Mouse (Mus musculus): Measurements from ENCODE around the gene Enpp6. TPM values are rescaled to one million over a fixed set of nuclear protein-coding genes. Genes with fewer than 3 reads are reported as not detected.
"Not testable (repeated sequence)": the region's sequence is repeated elsewhere in the genome, so short reads cannot be mapped to it uniquely, and the experiment has no call there.

Enpp6 gene
- polyA plus RNA-seq, 1 experiment from 2014 or later: 3.1 TPM

DNA sequence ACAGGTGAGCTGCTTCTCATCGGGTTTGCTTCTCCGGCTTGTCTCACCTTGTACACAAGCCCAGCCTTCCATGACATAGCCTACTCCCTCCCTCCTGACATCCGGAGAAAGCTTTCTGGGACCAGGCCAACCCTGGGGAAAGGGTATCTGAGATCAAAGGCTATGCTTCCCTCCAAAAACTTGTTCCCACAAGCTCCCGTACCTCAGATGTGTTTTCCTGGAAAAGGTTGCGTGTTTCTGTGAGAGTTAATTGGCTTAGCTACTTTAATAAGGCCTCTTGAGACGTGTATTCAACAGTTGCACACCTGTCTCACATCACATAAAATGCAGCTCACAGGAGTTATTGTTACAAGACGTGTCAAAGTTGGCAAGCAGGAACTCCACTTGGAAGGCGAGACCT is 49.8 kb downstream of the Enpp6 start:
- WGBS: 62% methylated on average over 8 of the region's 8 CpGs
- Histone ChIP-seq H3K27ac (replicated peaks; ENCODE audit: low read depth, low read length) (no peak overlapping the region), H3K27me3 (replicated peaks; ENCODE audit: control insufficient read depth, insufficient read depth, low read length) (no peaks in the 10 kb centered on the region), H3K9me3 (ENCODE audit: control insufficient read depth, low read length) (peaks cover 8% of the 10 kb centered on the region), H3K36me3 (ENCODE audit: control insufficient read depth, insufficient read depth, low read length) (no peaks in the 10 kb centered on the region), H3K4me3 (ENCODE audit: low read depth, low read length) (no peak overlapping the region), H3K9ac (ENCODE audit: low read depth, low read length) (no peak overlapping the region), H3K4me2 (ENCODE audit: low read depth, low read length) (no peak overlapping the region), H3K4me1 (ENCODE audit: control insufficient read depth, insufficient read depth, low read length) (no peaks in the 10 kb centered on the region; the same call in 1 of the 2 replicates)
- DNase-seq (ENCODE audit: low spot score) (peak; percentile 72), ATAC-seq (ENCODE audit: low read depth) (peak; percentile 85)

DNA sequence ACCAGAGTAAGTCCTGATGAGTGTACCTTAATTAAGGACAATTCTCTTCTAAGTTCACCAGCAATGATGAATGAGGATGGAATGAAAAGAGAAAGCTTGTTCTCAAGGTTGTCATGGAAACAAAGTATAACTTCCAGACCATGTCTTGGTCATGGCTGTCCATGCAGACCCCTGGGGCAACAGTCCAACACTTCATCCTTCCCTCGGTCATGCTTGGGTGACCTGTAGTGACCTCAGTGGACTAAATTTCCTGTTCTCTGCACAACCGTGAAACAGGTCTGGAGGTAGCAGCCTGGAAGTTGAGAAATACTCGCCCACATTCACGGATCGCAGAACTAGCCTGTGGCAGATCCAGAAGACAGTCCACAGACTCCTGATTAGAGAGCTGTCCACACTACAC is 50.7 kb downstream of the Enpp6 start:
- no peaks in the 10 kb centered on the region for H3K27me3 ChIP-seq (replicated peaks; ENCODE audit: control insufficient read depth, insufficient read depth, low read length)
- WGBS: 63% methylated on average over 5 of the region's 5 CpGs
- H3K36me3 ChIP-seq (ENCODE audit: control insufficient read depth, insufficient read depth, low read length): no peaks in the 10 kb centered on the region
- ATAC-seq (ENCODE audit: low read depth) (no peak), DNase-seq (ENCODE audit: low spot score) (no peak)
- no peak overlapping the region for H3K4me2 ChIP-seq (ENCODE audit: low read depth, low read length)
- no peak overlapping the region for H3K4me3 ChIP-seq (ENCODE audit: low read depth, low read length)
- H3K9me3 ChIP-seq (ENCODE audit: control insufficient read depth, low read length): peaks cover 8% of the 10 kb centered on the region
- H3K27ac ChIP-seq (replicated peaks; ENCODE audit: low read depth, low read length): no peak overlapping the region
- H3K4me1 ChIP-seq (ENCODE audit: control insufficient read depth, insufficient read depth, low read length): no peaks in the 10 kb centered on the region; the same call in 1 of the 2 replicates
- no peak overlapping the region for H3K9ac ChIP-seq (ENCODE audit: low read depth, low read length)

DNA sequence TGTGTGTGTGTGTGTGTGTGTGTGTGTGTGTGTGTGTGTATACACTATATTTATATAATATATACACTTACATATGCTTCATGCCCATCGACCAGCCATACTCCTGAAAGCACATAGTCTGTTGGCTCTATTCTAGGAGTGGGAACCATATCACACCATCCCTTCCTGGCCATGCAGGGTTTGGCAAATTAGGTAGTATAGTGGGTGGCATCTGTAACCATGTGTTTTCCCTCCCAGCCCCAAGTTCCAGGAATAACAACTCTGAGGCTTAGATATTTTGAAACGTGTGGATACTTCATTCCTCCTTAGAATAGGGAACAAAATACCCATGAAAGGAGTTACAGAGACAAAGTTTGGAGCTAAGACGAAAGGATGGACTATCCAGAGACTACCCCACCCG is 53.5 kb downstream of the Enpp6 start:
- peaks cover 13% of the 10 kb centered on the region for H3K9me3 ChIP-seq (ENCODE audit: control insufficient read depth, low read length)
- H3K36me3 ChIP-seq (ENCODE audit: control insufficient read depth, insufficient read depth, low read length); H3K4me2 ChIP-seq (ENCODE audit: low read depth, low read length); H3K9ac ChIP-seq (ENCODE audit: low read depth, low read length); ATAC-seq (ENCODE audit: low read depth); DNase-seq (ENCODE audit: low spot score); H3K27ac ChIP-seq (replicated peaks; ENCODE audit: low read depth, low read length); H3K4me1 ChIP-seq (ENCODE audit: control insufficient read depth, insufficient read depth, low read length); H3K27me3 ChIP-seq (replicated peaks; ENCODE audit: control insufficient read depth, insufficient read depth, low read length); H3K4me3 ChIP-seq (ENCODE audit: low read depth, low read length): not testable (repeated sequence)
- 80% methylated on average over 3 of the region's 4 CpGs for WGBS

DNA sequence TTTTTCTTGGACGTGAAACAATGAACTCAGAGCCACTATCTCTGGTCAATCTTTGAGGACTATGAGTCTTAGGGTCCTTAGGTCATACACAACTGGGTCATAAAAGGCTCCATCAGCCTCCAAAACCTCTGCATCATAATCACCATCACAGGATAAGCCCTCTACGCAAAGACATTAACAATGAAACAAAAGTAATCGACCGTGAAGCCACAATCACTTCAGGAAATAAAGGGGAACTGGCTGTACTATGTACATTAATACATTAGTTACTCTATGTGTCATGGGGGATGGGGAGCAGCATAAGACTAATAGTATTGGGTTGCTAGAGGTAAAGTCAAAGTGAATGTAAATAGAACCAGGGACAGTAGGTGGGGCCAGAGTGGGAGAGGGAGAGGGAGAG is 59.7 kb downstream of the Enpp6 start:
- WGBS: 83% methylated on average over 4 of the region's 4 CpGs
- no peak overlapping the region for H3K4me3 ChIP-seq (ENCODE audit: low read depth, low read length)
- no peak overlapping the region for H3K9ac ChIP-seq (ENCODE audit: low read depth, low read length)
- DNase-seq (ENCODE audit: low spot score): no peak
- H3K27ac ChIP-seq (replicated peaks; ENCODE audit: low read depth, low read length): no peak overlapping the region
- H3K9me3 ChIP-seq (ENCODE audit: control insufficient read depth, low read length): peaks cover 5% of the 10 kb centered on the region; the same call in 1 of the 2 replicates
- ATAC-seq (ENCODE audit: low read depth): no peak
- no peaks in the 10 kb centered on the region for H3K4me1 ChIP-seq (ENCODE audit: control insufficient read depth, insufficient read depth, low read length)
- H3K4me2 ChIP-seq (ENCODE audit: low read depth, low read length): no peak overlapping the region
- H3K36me3 ChIP-seq (ENCODE audit: control insufficient read depth, insufficient read depth, low read length): no peaks in the 10 kb centered on the region
- no peaks in the 10 kb centered on the region for H3K27me3 ChIP-seq (replicated peaks; ENCODE audit: control insufficient read depth, insufficient read depth, low read length)

DNA sequence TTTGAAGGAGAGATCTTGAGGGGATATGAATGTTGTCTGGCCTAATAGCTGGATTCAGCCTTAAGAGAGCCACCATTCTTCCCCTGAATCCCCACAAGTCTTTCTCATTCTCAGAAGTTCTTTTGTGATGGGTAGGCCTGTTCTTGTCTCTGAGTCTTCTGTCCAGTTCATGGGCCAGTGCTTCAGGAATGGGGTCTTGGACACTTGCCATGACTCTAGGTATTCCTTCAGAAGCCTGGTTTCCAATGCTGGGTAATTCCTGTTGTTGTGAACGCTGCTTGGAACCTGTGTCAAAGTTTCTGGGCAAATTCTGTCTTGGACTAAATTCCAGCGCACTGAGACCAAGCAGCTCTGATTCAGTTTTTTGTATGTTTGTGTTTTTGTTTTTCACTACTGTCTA is 60.5 kb downstream of the Enpp6 start:
- no peak for ATAC-seq (ENCODE audit: low read depth)
- H3K27me3 ChIP-seq (replicated peaks; ENCODE audit: control insufficient read depth, insufficient read depth, low read length): no peaks in the 10 kb centered on the region
- no peak overlapping the region for H3K27ac ChIP-seq (replicated peaks; ENCODE audit: low read depth, low read length)
- 84% methylated on average over 2 of the region's 2 CpGs for WGBS
- no peak overlapping the region for H3K4me3 ChIP-seq (ENCODE audit: low read depth, low read length)
- H3K36me3 ChIP-seq (ENCODE audit: control insufficient read depth, insufficient read depth, low read length): no peaks in the 10 kb centered on the region
- no peaks in the 10 kb centered on the region for H3K4me1 ChIP-seq (ENCODE audit: control insufficient read depth, insufficient read depth, low read length)
- no peak overlapping the region for H3K4me2 ChIP-seq (ENCODE audit: low read depth, low read length)
- no peak for DNase-seq (ENCODE audit: low spot score)
- no peak overlapping the region for H3K9ac ChIP-seq (ENCODE audit: low read depth, low read length)
- H3K9me3 ChIP-seq (ENCODE audit: control insufficient read depth, low read length): peaks cover 5% of the 10 kb centered on the region; the same call in 1 of the 2 replicates

DNA sequence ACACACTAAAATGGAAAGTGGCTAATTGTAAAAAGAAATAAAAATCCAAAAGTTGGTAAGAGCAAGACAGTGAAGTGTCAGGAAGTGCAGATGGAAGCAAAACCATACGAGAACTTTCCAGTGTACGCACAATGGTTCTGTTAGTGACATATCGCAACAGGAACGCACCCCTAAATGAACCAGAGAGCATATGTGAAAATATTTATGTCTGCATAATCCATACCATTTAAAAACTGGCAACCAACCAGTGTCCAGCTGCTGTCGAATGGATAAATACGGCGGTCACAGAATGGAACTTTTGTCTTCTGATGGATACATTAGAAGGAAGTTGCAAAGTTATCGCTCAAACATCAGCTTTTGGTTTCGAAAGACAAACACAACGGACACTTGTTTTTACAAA is 61.9 kb downstream of the Enpp6 start:
- Histone ChIP-seq H3K4me2 (ENCODE audit: low read depth, low read length) (no peak overlapping the region), H3K9me3 (ENCODE audit: control insufficient read depth, low read length) (peaks cover 3% of the 10 kb centered on the region; the same call in 1 of the 2 replicates), H3K9ac (ENCODE audit: low read depth, low read length) (no peak overlapping the region), H3K4me1 (ENCODE audit: control insufficient read depth, insufficient read depth, low read length) (no peaks in the 10 kb centered on the region), H3K4me3 (ENCODE audit: low read depth, low read length) (no peak overlapping the region), H3K27ac (replicated peaks; ENCODE audit: low read depth, low read length) (no peak overlapping the region), H3K36me3 (ENCODE audit: control insufficient read depth, insufficient read depth, low read length) (no peaks in the 10 kb centered on the region), H3K27me3 (replicated peaks; ENCODE audit: control insufficient read depth, insufficient read depth, low read length) (no peaks in the 10 kb centered on the region)
- WGBS: 69% methylated on average over 10 of the region's 10 CpGs
- ATAC-seq (ENCODE audit: low read depth) (no peak), DNase-seq (ENCODE audit: low spot score) (peak; percentile 50)

DNA sequence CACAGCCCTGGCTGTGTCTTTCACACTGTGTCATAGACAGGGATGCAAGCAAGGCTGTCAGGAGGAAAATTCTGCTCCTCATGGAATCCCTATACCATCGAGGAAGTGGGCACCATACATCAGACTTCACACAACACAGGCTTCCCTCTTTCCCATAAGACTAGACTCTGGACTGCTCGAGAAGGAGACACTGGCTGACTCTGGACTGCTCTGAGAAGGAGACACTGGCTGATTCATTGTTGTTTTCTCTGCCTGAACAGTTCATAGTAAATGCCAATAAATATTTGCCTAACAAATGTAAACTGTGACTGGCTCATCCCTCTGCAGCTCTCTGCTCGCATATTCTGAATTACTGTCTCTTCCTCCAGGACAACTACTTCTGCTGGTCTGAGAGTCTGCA is 66.0 kb downstream of the Enpp6 start:
- Histone ChIP-seq H3K9ac (ENCODE audit: low read depth, low read length) (no peak overlapping the region), H3K4me1 (ENCODE audit: control insufficient read depth, insufficient read depth, low read length) (no peaks in the 10 kb centered on the region), H3K27me3 (replicated peaks; ENCODE audit: control insufficient read depth, insufficient read depth, low read length) (no peaks in the 10 kb centered on the region), H3K4me3 (ENCODE audit: low read depth, low read length) (no peak overlapping the region), H3K9me3 (ENCODE audit: control insufficient read depth, low read length) (no peaks in the 10 kb centered on the region), H3K4me2 (ENCODE audit: low read depth, low read length) (no peak overlapping the region), H3K27ac (replicated peaks; ENCODE audit: low read depth, low read length) (no peak overlapping the region), H3K36me3 (ENCODE audit: control insufficient read depth, insufficient read depth, low read length) (no peaks in the 10 kb centered on the region)
- DNase-seq (ENCODE audit: low spot score) (no peak), ATAC-seq (ENCODE audit: low read depth) (no peak)
- WGBS: 64% methylated on average over 3 of the region's 3 CpGs

DNA sequence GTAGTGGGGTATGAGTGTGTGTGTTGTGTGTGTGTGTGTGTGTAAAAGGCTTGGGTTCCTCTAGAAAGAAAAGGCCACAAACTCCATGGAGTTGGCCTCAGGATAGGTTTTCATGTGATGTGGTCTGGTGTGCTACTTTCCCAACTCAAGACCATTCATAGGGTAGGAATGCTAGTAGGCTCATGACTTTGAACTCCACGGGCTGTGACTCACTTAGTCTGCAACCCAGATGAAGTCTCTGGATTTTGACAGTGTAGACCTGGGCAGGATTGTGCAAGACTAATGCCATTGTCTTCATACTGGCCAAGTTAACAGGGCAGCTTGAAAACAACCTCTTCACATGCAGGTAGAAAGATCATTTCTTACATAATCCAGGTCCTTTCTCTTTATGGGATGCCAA is 69.4 kb downstream of the Enpp6 start:
- Histone ChIP-seq H3K9me3 (ENCODE audit: control insufficient read depth, low read length) (no peaks in the 10 kb centered on the region), H3K9ac (ENCODE audit: low read depth, low read length) (no peak overlapping the region), H3K4me1 (ENCODE audit: control insufficient read depth, insufficient read depth, low read length) (no peaks in the 10 kb centered on the region), H3K27ac (replicated peaks; ENCODE audit: low read depth, low read length) (no peak overlapping the region), H3K4me2 (ENCODE audit: low read depth, low read length) (no peak overlapping the region), H3K27me3 (replicated peaks; ENCODE audit: control insufficient read depth, insufficient read depth, low read length) (no peaks in the 10 kb centered on the region), H3K4me3 (ENCODE audit: low read depth, low read length) (no peak overlapping the region), H3K36me3 (ENCODE audit: control insufficient read depth, insufficient read depth, low read length) (no peaks in the 10 kb centered on the region)
- no peak for DNase-seq (ENCODE audit: low spot score)
- no peak for ATAC-seq (ENCODE audit: low read depth)
- 81% methylated on average over 1 of the region's 1 CpGs for WGBS

DNA sequence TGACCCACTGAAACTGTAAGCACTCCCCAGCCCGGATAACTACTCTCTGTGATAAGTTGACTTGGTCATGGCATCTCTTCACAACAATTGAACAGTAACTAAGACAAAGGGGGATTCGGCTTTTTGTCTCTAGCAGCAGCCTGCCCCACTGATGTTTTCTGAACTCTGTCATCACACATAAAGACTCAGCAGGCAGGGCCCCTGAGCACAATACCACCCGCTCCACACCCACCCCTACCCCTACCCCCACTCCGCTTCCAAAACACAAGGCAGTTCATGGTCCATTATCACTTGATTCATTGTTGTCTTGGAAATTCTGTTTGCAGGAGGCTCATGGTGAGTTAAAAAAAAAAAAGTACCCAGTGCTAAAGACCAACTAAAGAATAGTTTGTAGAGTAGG is 71.8 kb downstream of the Enpp6 start:
- WGBS: 76% methylated on average over 4 of the region's 4 CpGs
- Histone ChIP-seq H3K4me3 (ENCODE audit: low read depth, low read length) (no peak overlapping the region), H3K36me3 (ENCODE audit: control insufficient read depth, insufficient read depth, low read length) (no peaks in the 10 kb centered on the region), H3K4me1 (ENCODE audit: control insufficient read depth, insufficient read depth, low read length) (no peaks in the 10 kb centered on the region), H3K9ac (ENCODE audit: low read depth, low read length) (no peak overlapping the region), H3K4me2 (ENCODE audit: low read depth, low read length) (no peak overlapping the region), H3K27me3 (replicated peaks; ENCODE audit: control insufficient read depth, insufficient read depth, low read length) (no peaks in the 10 kb centered on the region), H3K9me3 (ENCODE audit: control insufficient read depth, low read length) (no peaks in the 10 kb centered on the region), H3K27ac (replicated peaks; ENCODE audit: low read depth, low read length) (no peak overlapping the region)
- DNase-seq (ENCODE audit: low spot score) (no peak), ATAC-seq (ENCODE audit: low read depth) (no peak)
